Mouse (Mus musculus) kidney, adult 2 months (tissue): ENCODE measurements around the gene Stk24. TPM values are rescaled to one million over a fixed set of nuclear protein-coding genes. Genes with fewer than 3 reads are reported as not detected.

Source experiments
- DNase-seq: peaks from one replicate; pipeline ENCODE4 v3.0.0; 2021
- H3K27ac ChIP-seq: fragments of 200-500 bp; 2 replicates; pipeline ENCODE4 v1.5.1; 2012; ENCODE audit warnings: low read depth, low read length, control low read depth, inconsistent platforms; ENCODE audit not compliant: insufficient read depth
- H3K27me3 ChIP-seq: fragments of 200-500 bp; replicated peaks from 2 replicates; pipeline ENCODE4 v1.6.1; 2012; ENCODE audit warnings: mild to moderate bottlenecking, moderate library complexity, low read length, inconsistent platforms; ENCODE audit not compliant: control insufficient read depth, insufficient read depth
- H3K36me3 ChIP-seq: fragments of 200-500 bp; 2 replicates; pipeline ENCODE4 v1.6.1; 2012; ENCODE audit warnings: mild to moderate bottlenecking, moderate library complexity, low read length, inconsistent platforms; ENCODE audit not compliant: control insufficient read depth, insufficient read depth
- H3K4me1 ChIP-seq: fragments of 200-500 bp; 2 replicates; pipeline ENCODE4 v1.6.1; 2011; ENCODE audit warnings: low read length; ENCODE audit not compliant: control insufficient read depth, insufficient read depth
- H3K4me3 ChIP-seq: fragments of 200-500 bp; 2 replicates; pipeline ENCODE4 v1.5.1; 2011; ENCODE audit warnings: mild to moderate bottlenecking, low read depth, low read length, control low read depth; ENCODE audit not compliant: insufficient read depth
- CTCF ChIP-seq: fragments of 200-500 bp; conservative IDR thresholded peaks from 2 replicates; pipeline ENCODE4 v1.5.1; 2011; ENCODE audit warnings: low read depth, mild to moderate bottlenecking, control low read depth, low read length, moderate library complexity, mixed read lengths; ENCODE audit not compliant: insufficient read depth, insufficient read length
- POLR2A ChIP-seq: fragments of 200-500 bp; IDR thresholded peaks from one replicate; pipeline ENCODE4 v1.6.1; 2011; ENCODE audit warnings: low read depth, low read length, control low read depth
- WGBS: fragments of 180-500 bp; shearing (Covaris S2); methylation state at CpG from one replicate; pipeline ENCODE4 v1.1.7; 2018; 5-methylcytosine and 5-hydroxymethylcytosine counted together
- polyA plus RNA-seq: library from polyadenylated mRNA; depleted of rRNA; stranded (reverse); fragments of >200 nt; gene quantifications from 2 replicates; pipeline ENCODE4 v1.2.3, GENCODE M21; 2012

The Stk24 gene
- polyA plus RNA-seq, 1 experiment = 27.1 TPM

DNA sequence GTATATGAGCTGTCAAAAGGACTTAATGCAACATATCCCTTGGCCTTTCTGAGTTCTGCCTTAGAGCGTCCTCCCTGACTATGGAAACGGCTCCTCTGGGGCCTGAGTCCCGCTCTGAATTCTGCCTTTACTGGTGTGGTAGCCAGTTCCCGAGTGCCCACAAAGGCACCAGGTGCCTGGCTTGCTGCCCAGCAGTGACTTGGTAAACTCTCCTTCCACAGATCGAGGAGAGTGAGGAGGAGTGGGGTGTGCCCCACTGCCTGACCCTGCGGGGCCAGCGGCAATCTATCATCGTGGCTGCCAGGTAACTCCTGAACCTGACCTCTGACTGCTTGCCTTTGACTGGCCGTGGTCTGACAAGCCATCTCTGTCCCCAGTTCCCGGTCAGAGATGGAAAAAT is 103.8 kb downstream of the Stk24 start:
- Histone ChIP-seq H3K27me3 (no peaks in the 10 kb centered on the region), H3K4me1 (no peaks in the 10 kb centered on the region), H3K36me3 (no peaks in the 10 kb centered on the region), H3K27ac (no peak overlapping the region), H3K4me3 (no peak overlapping the region)
- no peak for DNase-seq
- TF ChIP-seq CTCF (no peak), POLR2A (no peak)
- 63% methylated on average over 10 of the region's 10 CpGs for WGBS

DNA sequence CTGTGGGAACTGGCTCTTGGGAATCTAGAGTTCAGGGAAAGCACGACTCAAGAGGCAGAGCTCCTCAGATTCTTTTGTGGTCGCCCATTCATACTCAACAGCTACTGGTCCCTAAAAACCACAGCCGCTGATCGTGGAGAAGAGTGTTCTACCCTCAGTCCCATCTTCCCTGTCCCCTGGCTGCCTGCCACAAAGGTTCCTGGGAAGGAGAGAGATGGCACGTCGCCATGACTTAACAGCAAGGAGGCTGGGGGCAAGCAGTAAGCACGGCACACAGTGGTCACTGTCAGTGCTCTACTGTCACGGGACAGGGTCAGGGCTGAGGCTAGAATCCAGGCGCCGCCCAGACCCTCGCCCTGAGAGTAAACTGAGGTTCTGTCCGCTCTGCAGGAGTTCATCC is 104.8 kb downstream of the Stk24 start:
- H3K4me1 ChIP-seq = no peaks in the 10 kb centered on the region
- TF ChIP-seq POLR2A = no peak
- TF ChIP-seq CTCF = no peak
- WGBS = 73% methylated on average over 12 of the region's 12 CpGs
- no peak overlapping the region for H3K4me3 ChIP-seq
- no peak for DNase-seq
- no peaks in the 10 kb centered on the region for H3K27me3 ChIP-seq
- no peak overlapping the region for H3K27ac ChIP-seq
- H3K36me3 ChIP-seq = no peaks in the 10 kb centered on the region

DNA sequence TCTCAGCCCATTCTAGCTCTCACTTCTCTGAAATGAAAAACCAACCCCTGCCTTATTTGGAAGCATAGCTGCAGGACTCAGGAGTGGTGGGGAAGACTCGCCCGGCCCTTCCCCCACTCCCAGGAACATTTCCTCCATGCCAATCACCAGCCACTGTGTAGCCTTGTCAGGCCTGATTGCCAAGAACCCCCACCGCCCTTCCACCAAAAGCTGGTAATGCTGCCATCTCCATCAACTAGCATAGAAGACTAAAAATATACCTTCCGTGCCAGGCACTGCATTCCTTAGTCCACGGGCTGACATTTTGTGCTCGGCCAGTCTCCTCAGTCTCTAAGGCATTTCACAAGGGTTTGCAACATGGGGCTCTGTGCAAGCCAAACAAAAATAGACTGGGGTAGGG is 109.3 kb downstream of the Stk24 start:
- Histone ChIP-seq H3K36me3 (no peaks in the 10 kb centered on the region), H3K4me3 (no peak overlapping the region), H3K27ac (no peak overlapping the region), H3K27me3 (no peaks in the 10 kb centered on the region), H3K4me1 (no peaks in the 10 kb centered on the region)
- TF ChIP-seq POLR2A (no peak), CTCF (no peak)
- no peak for DNase-seq
- WGBS = 79% methylated on average over 6 of the region's 6 CpGs

DNA sequence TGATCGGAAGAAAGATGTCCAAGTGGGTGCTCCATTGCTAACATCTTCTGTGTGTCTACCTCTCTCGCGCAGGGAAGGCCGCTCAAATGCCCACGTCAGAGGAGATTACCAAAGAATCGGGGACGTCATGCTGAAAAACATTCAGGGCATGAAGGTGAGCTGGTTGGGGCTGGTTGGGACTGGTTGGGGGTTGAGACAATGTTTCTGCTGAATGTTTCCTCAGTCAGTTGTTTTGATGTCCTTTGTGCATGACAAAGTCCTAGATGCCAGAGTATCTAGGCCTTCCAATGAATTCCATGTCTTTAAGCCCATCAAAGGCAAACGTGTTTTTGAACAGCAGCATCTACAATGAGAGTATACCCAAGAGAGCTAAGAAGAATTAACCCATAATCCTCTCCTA is 112.0 kb downstream of the Stk24 start:
- WGBS = 79% methylated on average over 8 of the region's 8 CpGs
- no peak for DNase-seq
- Histone ChIP-seq H3K27me3 (no peaks in the 10 kb centered on the region), H3K36me3 (no peaks in the 10 kb centered on the region), H3K4me3 (no peak overlapping the region), H3K4me1 (no peaks in the 10 kb centered on the region), H3K27ac (no peak overlapping the region)
- no peak for TF ChIP-seq POLR2A
- TF ChIP-seq CTCF = no peak

DNA sequence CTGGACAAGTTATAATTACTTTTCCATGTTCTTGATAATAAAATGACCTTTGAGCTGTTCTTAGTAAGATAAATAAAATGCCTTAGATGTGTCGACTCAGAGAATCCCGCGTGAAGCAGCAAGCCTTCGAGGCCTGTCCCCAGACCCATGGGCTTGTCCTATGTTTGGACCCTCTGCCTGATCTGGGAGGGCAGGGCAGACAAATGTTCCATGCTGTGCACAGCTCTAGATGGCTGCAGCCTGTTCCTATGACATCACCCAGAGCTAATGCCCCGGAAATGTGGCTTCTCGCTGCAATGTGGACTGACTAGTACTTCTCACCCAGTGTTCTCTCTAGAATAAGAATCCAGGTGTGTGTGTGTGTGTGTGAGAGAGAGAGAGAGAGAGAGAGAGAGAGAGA is 115.4 kb downstream of the Stk24 start:
- H3K27me3 ChIP-seq = no peaks in the 10 kb centered on the region
- WGBS = 62% methylated on average over 6 of the region's 6 CpGs
- H3K4me1 ChIP-seq = no peaks in the 10 kb centered on the region
- H3K36me3 ChIP-seq = no peaks in the 10 kb centered on the region
- H3K27ac ChIP-seq = no peak overlapping the region
- TF ChIP-seq POLR2A = no peak
- TF ChIP-seq CTCF = no peak
- no peak for DNase-seq
- no peak overlapping the region for H3K4me3 ChIP-seq

DNA sequence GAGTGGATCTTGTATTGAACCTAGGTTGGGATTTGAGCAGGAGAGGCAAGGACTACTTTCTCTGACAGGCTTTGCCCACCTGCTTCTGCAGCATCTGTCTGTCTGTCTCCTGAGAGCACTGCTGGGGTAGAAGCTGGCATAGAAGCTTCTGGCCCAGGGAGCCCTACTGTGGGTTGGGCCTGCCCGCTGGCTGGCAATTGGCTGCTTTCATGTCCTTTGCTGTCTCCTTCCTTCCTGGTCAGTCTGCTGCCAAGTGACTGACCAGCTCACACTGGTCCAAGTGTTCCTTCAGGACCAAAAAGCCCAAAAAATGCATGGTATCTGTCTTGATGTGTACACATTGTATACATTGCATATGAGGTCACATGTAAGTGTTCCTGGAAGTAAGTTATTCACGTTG is 115.9 kb downstream of the Stk24 start:
- Histone ChIP-seq H3K27me3 (no peaks in the 10 kb centered on the region), H3K4me3 (no peak overlapping the region), H3K27ac (no peak overlapping the region), H3K36me3 (no peaks in the 10 kb centered on the region), H3K4me1 (no peaks in the 10 kb centered on the region)
- DNase-seq = no peak
- no peak for TF ChIP-seq CTCF
- no peak for TF ChIP-seq POLR2A
- WGBS = 64% methylated on average over 2 of the region's 2 CpGs

DNA sequence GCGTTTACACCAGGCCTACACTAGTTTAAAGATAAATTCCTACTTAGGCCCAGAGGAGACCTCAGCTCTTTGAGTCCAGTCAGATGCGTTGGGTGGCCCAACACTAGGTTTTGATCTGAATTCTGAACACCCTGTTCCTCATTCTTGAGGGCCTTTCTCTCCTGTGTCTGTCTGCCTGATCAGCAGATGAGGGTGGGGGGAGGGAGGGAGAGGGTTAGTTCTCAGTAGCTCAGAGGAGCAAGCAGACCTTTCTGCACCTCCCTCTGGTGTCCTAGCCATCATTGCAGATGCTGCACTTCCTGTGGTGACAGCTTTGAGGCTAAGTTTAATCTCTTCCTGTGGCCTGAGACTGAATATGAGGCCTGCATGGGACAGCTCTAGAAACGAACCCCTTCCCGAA is 117.2 kb downstream of the Stk24 start:
- no peaks in the 10 kb centered on the region for H3K4me1 ChIP-seq
- no peak for DNase-seq
- no peaks in the 10 kb centered on the region for H3K27me3 ChIP-seq
- H3K36me3 ChIP-seq = no peaks in the 10 kb centered on the region
- H3K27ac ChIP-seq = no peak overlapping the region
- TF ChIP-seq CTCF = no peak
- TF ChIP-seq POLR2A = no peak
- no peak overlapping the region for H3K4me3 ChIP-seq
- 71% methylated on average over 4 of the region's 4 CpGs for WGBS

DNA sequence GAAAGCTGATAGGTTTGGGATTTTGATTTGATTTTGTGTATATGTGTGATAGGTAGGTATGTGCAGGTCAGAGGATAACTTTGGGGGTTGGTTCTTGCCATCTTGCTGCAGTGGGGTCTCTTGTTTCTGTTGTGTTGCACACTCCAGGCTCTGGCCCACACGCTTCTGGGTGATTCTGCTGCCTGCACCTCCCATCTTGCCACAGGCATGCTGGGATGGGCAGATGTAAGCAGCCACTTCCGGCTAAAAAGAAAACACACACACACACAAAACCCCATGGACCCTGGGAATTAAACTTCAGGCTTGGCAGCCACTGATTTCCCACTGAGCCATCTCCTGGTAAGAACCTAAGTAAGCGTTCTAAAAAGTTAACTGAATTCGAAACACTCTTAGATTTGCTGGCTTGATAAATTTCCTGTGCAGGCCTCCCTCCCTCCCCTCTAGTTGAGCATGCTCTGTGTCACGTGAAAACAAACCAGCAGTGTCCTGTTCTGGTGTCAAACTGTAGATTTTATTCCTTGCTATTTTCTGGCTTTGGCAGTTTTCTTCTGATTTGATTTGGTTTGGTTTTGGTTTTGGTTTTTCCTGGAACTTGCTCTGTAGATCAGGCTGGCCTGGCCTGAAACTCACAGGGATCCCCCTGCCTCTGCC is 118.5 kb downstream of the Stk24 start:
- H3K36me3 ChIP-seq = no peaks in the 10 kb centered on the region
- 62% methylated on average over 5 of the region's 5 CpGs for WGBS
- H3K27ac ChIP-seq = no peak overlapping the region
- no peak for DNase-seq
- TF ChIP-seq POLR2A = no peak
- TF ChIP-seq CTCF = no peak
- H3K4me1 ChIP-seq = no peaks in the 10 kb centered on the region
- H3K4me3 ChIP-seq = no peak overlapping the region
- no peaks in the 10 kb centered on the region for H3K27me3 ChIP-seq
